Mouse (Mus musculus) C2C12 (cell line): Measurements from ENCODE around the gene Olfr1392.

Experiments
- CEBPB ChIP-seq: IDR thresholded peaks from one replicate; pipeline ENCODE4 v1.6.1; 2011; ENCODE audit warnings: low read depth, mild to moderate bottlenecking, control low read depth, moderate library complexity
- CTCF ChIP-seq: IDR thresholded peaks from one replicate; pipeline ENCODE4 v1.5.1; 2011; ENCODE audit not compliant: control insufficient read depth, insufficient read depth, insufficient read length
- FOSL1 ChIP-seq: IDR thresholded peaks from one replicate; pipeline ENCODE4 v1.8.0; 2011; ENCODE audit warnings: mild to moderate bottlenecking, low read length; ENCODE audit not compliant: poor library complexity, insufficient read depth, severe bottlenecking
- MAX ChIP-seq: IDR thresholded peaks from one replicate; pipeline ENCODE4 v1.6.1; 2011; ENCODE audit warnings: mild to moderate bottlenecking, control low read depth
- MYOD1 ChIP-seq: IDR thresholded peaks from one replicate; pipeline ENCODE4 v1.6.1; 2011; ENCODE audit warnings: low read depth; ENCODE audit not compliant: control insufficient read depth, insufficient read length
- MYOG ChIP-seq: IDR thresholded peaks from one replicate; pipeline ENCODE4 v1.6.1; 2011; ENCODE audit not compliant: control insufficient read depth, insufficient read length; ENCODE audit errors: extremely low read depth
- USF1 ChIP-seq: IDR thresholded peaks from one replicate; pipeline ENCODE4 v1.6.1; 2011; ENCODE audit warnings: low read depth, mild to moderate bottlenecking, control low read depth, moderate library complexity

GRCm38 (mm10) chr11:49242944-49243626 lies 42.0 kb upstream of the Olfr1392 start:
- no peak for TF ChIP-seq CTCF
- peak; percentile 82 for TF ChIP-seq USF1
- peak; percentile 14 for TF ChIP-seq CEBPB
- no peak for TF ChIP-seq FOSL1
- no peak for TF ChIP-seq MAX
- no peak for TF ChIP-seq MYOD1
- no peak for TF ChIP-seq MYOG
